Mouse (Mus musculus) myocyte (in vitro differentiated cells): Measurements from ENCODE around the gene Auts2. TPM values are rescaled to one million over a fixed set of nuclear protein-coding genes. Genes with fewer than 3 reads are reported as not detected.

Source experiments
- H3K27me3 ChIP-seq: one replicate; pipeline ENCODE4 v1.6.1; 2011; ENCODE audit not compliant: control insufficient read depth, insufficient read depth, insufficient read length
- H3K36me3 ChIP-seq: one replicate; pipeline ENCODE4 v1.6.1; 2011; ENCODE audit not compliant: control insufficient read depth, insufficient read depth
- H3K4me2 ChIP-seq: one replicate; pipeline ENCODE4 v1.6.1; 2011; ENCODE audit warnings: low read depth, control low read depth
- H3K4me3 ChIP-seq: one replicate; pipeline ENCODE4 v1.5.1; 2011; ENCODE audit warnings: mild to moderate bottlenecking, control low read depth, moderate library complexity
- H3K79me2 ChIP-seq: one replicate; pipeline ENCODE4 v1.6.1; 2011; ENCODE audit not compliant: control insufficient read depth, insufficient read depth
- H3ac ChIP-seq: one replicate; pipeline ENCODE4 v1.6.1; 2011; ENCODE audit not compliant: control insufficient read depth, insufficient read length
- CEBPB ChIP-seq: IDR thresholded peaks from 2 replicates; pipeline ENCODE4 v1.6.1; 2011; ENCODE audit warnings: mild to moderate bottlenecking, moderate library complexity; ENCODE audit not compliant: poor library complexity, insufficient read depth, severe bottlenecking
- E2F4 ChIP-seq: IDR thresholded peaks from one replicate; pipeline ENCODE4 v1.6.1; 2011; ENCODE audit warnings: mild to moderate bottlenecking, control low read depth, moderate library complexity; ENCODE audit not compliant: insufficient read depth
- MAX ChIP-seq: IDR thresholded peaks from one replicate; pipeline ENCODE4 v1.6.1; 2011; ENCODE audit warnings: low read depth, mild to moderate bottlenecking, control low read depth
- MYOD1 ChIP-seq, 3 experiments: IDR thresholded peaks; one replicate each; pipeline ENCODE4 v1.6.1; 2011; ENCODE audit warnings: control low read depth in 2 of 3, low read depth in 2 of 3, mild to moderate bottlenecking in 2 of 3, moderate library complexity in 1 of 3; ENCODE audit not compliant: insufficient read length in 2 of 3, control insufficient read depth in 1 of 3
- MYOG ChIP-seq, 3 experiments: IDR thresholded peaks; one replicate each; pipeline ENCODE4 v1.6.1; 2011; ENCODE audit warnings: control low read depth in 2 of 3, low read depth in 2 of 3, mild to moderate bottlenecking in 2 of 3; ENCODE audit not compliant: insufficient read length in 2 of 3, control insufficient read depth in 1 of 3, insufficient read depth in 1 of 3
- POLR2A ChIP-seq: IDR thresholded peaks from one replicate; pipeline ENCODE4 v1.6.1; 2011; ENCODE audit warnings: low read depth, mild to moderate bottlenecking, control low read depth, moderate library complexity; ENCODE audit not compliant: insufficient read length
- POLR2AphosphoS2 ChIP-seq: IDR thresholded peaks from one replicate; pipeline ENCODE4 v1.6.1; 2011; ENCODE audit warnings: low read depth, control low read depth; ENCODE audit not compliant: insufficient read length
- REST ChIP-seq: IDR thresholded peaks from one replicate; pipeline ENCODE4 v1.6.1; 2011; ENCODE audit warnings: mild to moderate bottlenecking, control low read depth, moderate library complexity; ENCODE audit not compliant: insufficient read depth, insufficient read length
- SRF ChIP-seq: IDR thresholded peaks from one replicate; pipeline ENCODE4 v1.6.1; 2011; ENCODE audit warnings: low read depth; ENCODE audit not compliant: control insufficient read depth, insufficient read length
- TCF12 ChIP-seq: IDR thresholded peaks from one replicate; pipeline ENCODE4 v1.6.1; 2011; ENCODE audit warnings: mild to moderate bottlenecking, control low read depth; ENCODE audit not compliant: poor library complexity, insufficient read depth, severe bottlenecking
- TCF3 ChIP-seq: IDR thresholded peaks from one replicate; pipeline ENCODE4 v1.6.1; 2011; ENCODE audit warnings: low read depth, control low read depth; ENCODE audit not compliant: insufficient read length
- USF1 ChIP-seq: IDR thresholded peaks from one replicate; pipeline ENCODE4 v1.6.1; 2011; ENCODE audit warnings: low read depth, mild to moderate bottlenecking, control low read depth, moderate library complexity
- polyA plus RNA-seq: library from polyadenylated mRNA; unstranded; fragments of >200 nt; fragmentation: generic; extraction: Trizol; gene quantifications from one replicate; pipeline ENCODE4 v1.2.1, GENCODE M21; 2012; ENCODE audit warnings: missing spikeins

Gene Auts2
- polyA plus RNA-seq, 1 experiment, result 8.0 TPM

DNA sequence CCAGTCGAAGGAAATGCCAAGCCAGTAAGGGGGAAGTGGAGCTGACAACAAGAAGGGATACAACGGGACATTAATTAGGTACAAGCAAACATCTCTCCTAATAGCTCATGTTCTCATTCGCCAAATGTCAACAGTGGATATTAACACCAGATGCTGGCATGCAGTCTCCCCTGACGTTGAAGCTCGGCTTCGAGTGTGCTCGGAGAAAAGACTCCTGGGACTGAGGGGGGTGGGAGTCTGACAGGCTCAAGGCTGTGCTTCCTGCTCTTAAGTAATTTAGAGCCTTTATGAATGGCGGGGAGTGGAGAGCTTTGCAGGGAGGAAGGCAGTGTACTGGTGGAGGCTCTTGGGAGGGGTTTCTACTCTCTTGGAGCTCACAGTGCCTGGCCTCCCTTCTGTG is 687.8 kb downstream of the Auts2 start:
- Histone ChIP-seq H3K79me2 (no peaks in the 10 kb centered on the region), H3K4me3 (no peak overlapping the region), H3K36me3 (no peaks in the 10 kb centered on the region), H3K27me3 (no peaks in the 10 kb centered on the region), H3ac (no peak overlapping the region), H3K4me2 (no peak overlapping the region)
- TF ChIP-seq TCF3 (no peak), POLR2AphosphoS2 (no peak), TCF12 (no peak), MYOD1 (IDR thresholded peaks at IDR 0.05; ENCODE audit: control insufficient read depth in 1 of 3, insufficient read length in 2 of 3, low read depth in 2 of 3) (no peak), CEBPB (no peak), POLR2A (no peak), REST (no peak), SRF (no peak), MAX (no peak), E2F4 (no peak), MYOG (IDR thresholded peaks at IDR 0.05; ENCODE audit: control insufficient read depth in 1 of 3, insufficient read depth in 1 of 3, insufficient read length in 2 of 3, low read depth in 2 of 3) (no peak)

GRCm38 (mm10) chr5:131851597-131852453 is 691.3 kb downstream of the Auts2 start:
- Histone ChIP-seq H3K4me3 (no peak overlapping the region), H3K4me2 (no peak overlapping the region), H3ac (no peak overlapping the region), H3K27me3 (no peaks in the 10 kb centered on the region), H3K36me3 (no peaks in the 10 kb centered on the region), H3K79me2 (no peaks in the 10 kb centered on the region)
- no peak for TF ChIP-seq E2F4
- TF ChIP-seq REST, result no peak
- no peak for TF ChIP-seq USF1
- no peak for TF ChIP-seq TCF3

DNA sequence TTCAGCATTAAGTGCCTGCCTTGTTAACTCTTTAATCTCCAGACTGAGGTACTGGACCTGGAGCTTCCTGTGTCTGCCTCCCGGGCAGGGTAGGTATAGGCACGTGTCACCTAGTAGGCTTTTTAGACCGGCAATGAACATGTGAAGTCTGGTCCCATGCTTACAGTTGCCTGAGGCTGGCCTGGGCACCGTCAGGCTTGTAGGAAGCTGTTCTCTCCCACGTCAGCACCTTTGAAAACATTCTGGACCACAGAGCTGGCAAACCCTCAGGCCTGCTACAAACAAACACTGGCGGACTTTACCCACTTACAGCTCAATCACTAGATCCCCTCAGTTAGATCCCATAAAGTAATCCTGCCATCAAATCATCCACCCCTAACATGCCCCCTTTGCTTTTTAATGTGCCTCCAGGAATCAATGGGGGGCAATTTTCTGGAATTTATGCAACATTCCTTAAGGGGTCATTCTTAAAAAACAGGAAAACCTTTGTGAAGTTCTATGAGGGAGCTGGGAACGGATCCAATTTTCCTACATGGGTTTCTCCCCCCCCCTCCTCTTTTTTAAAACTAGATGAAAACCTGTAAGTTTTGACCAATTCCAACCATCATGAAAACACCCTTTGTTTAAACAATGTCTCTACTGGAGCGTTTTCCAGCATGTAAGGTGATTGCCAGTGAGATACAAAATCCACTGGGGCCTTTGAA is 692.4 kb downstream of the Auts2 start:
- no peak for TF ChIP-seq REST
- no peak for TF ChIP-seq TCF12
- no peak for TF ChIP-seq MYOD1 (IDR thresholded peaks at IDR 0.05; ENCODE audit: control insufficient read depth in 1 of 3, insufficient read length in 2 of 3, low read depth in 2 of 3)
- TF ChIP-seq POLR2AphosphoS2, result no peak
- TF ChIP-seq TCF3, result no peak
- TF ChIP-seq MAX, result no peak
- no peak for TF ChIP-seq CEBPB
- no peak for TF ChIP-seq POLR2A
- no peak for TF ChIP-seq MYOG (IDR thresholded peaks at IDR 0.05; ENCODE audit: control insufficient read depth in 1 of 3, insufficient read depth in 1 of 3, insufficient read length in 2 of 3, low read depth in 2 of 3)
- TF ChIP-seq E2F4, result no peak
- no peak for TF ChIP-seq SRF
- TF ChIP-seq USF1, result no peak
- H3K27me3 ChIP-seq, result no peaks in the 10 kb centered on the region
- H3K4me2 ChIP-seq, result no peak overlapping the region

GRCm38 (mm10) chr5:131849644-131850043 is 693.5 kb downstream of the Auts2 start:
- Histone ChIP-seq H3K4me2 (no peak overlapping the region), H3K4me3 (no peak overlapping the region), H3K36me3 (no peaks in the 10 kb centered on the region), H3K27me3 (no peaks in the 10 kb centered on the region), H3ac (no peak overlapping the region), H3K79me2 (no peaks in the 10 kb centered on the region)
- TF ChIP-seq REST (no peak), CEBPB (no peak), SRF (no peak), MAX (no peak), MYOD1 (IDR thresholded peaks at IDR 0.05; ENCODE audit: control insufficient read depth in 1 of 3, insufficient read length in 2 of 3, low read depth in 2 of 3) (no peak), TCF3 (no peak), MYOG (IDR thresholded peaks at IDR 0.05; ENCODE audit: control insufficient read depth in 1 of 3, insufficient read depth in 1 of 3, insufficient read length in 2 of 3, low read depth in 2 of 3) (no peak), POLR2A (no peak), USF1 (no peak)

More for the DNA sequence above, 692.4 kb downstream of the Auts2 start:
- Histone ChIP-seq H3K4me3 (no peak overlapping the region), H3K79me2 (no peaks in the 10 kb centered on the region), H3ac (no peak overlapping the region), H3K36me3 (no peaks in the 10 kb centered on the region)
